In the genomic region with DNA sequence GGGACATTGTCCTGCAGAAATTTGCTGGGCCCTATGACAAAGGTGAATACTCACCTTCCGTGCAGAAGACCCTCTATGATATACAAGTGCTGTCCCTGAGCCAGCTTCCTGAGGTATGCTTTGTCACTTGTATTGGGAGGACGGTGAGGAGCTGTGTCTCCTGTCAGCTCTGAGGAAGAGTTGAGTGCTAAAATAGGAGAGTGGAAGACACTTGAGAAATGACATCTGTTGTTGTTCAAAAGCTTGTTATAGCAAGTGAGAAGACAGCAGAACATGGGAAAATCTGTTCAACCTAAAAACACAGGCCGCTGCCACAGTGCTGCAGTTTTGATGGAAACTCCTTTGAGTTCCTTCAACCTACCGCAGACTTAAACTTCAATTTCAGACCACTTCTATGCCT, we compare ENCODE assay signal across 46 mouse cellular contexts. TPM values are rescaled to one million over a fixed set of nuclear protein-coding genes. Genes with fewer than 3 reads are reported as not detected.
DNase-seq lines count a peak whose midpoint lies in the region; ATAC-seq and TF ChIP-seq lines count a peak whose summit lies in the region.
"Had no signal": no experiment of that assay in that cellular context is flagged by ENCODE, and none has a peak within 500 bp of the region (broad histone marks: within the 10 kb centered on the region; RNA-seq: fewer than 3 reads in every experiment).

No protein-coding gene starts in this region.

- peak; percentile 21 for DNase-seq in forebrain, postnatal 0 days
- peak; percentile 22 for DNase-seq in layer of hippocampus, adult 9-11 months
- DNase-seq in layer of hippocampus, adult 11-12 months (ENCODE audit: low spot score) = no peak
- DNase-seq in right cerebral cortex, postnatal 25 days = peak; percentile 39
- DNase-seq in right cerebral cortex, postnatal 4 days = no peak
- no peak for DNase-seq in hindbrain, postnatal 0 days (ENCODE audit: low spot score)
- no peak for DNase-seq in embryo, embryonic 10 days (ENCODE audit: low spot score)
- DNase-seq: adrenal gland, adult 2 months; adrenal gland, postnatal 36 days; cerebellum, adult 8-10 months; cerebellum, postnatal 36 days; embryo, embryonic 11 days; heart, postnatal 14 days; kidney, adult 18-20 months; kidney, postnatal 25 days; lung, postnatal 36 days; spleen, adult 18-20 months; thymus, adult 2 months; thymus, postnatal 36 days had no signal

- no peak overlapping the region for H3K4me3 ChIP-seq in forebrain, postnatal 0 days (ENCODE audit: low read depth, low read length)
- no peak overlapping the region for H3K4me3 ChIP-seq in forebrain, embryonic 13.5 days
- H3K4me3 ChIP-seq in hindbrain, postnatal 0 days (ENCODE audit: low read length) = no peak overlapping the region
- H3K4me3 ChIP-seq: embryonic facial prominence, embryonic 12.5 days; forebrain, embryonic 15.5 days; hindbrain, embryonic 10.5 days; hindbrain, embryonic 15.5 days; kidney, embryonic 15.5 days; layer of hippocampus, adult 2 months; limb, embryonic 12.5 days had no signal

- no peaks in the 10 kb centered on the region for H3K9me3 ChIP-seq in forebrain, postnatal 0 days (ENCODE audit: low read length)
- H3K9me3 ChIP-seq in forebrain, embryonic 13.5 days (replicated peaks) = no peaks in the 10 kb centered on the region
- H3K9me3 ChIP-seq in hindbrain, postnatal 0 days (ENCODE audit: low read length) = no peaks in the 10 kb centered on the region
- H3K9me3 ChIP-seq: embryonic facial prominence, embryonic 12.5 days; forebrain, embryonic 15.5 days; hindbrain, embryonic 10.5 days; hindbrain, embryonic 15.5 days; kidney, embryonic 15.5 days; limb, embryonic 12.5 days had no signal

- TF ChIP-seq CTCF in forebrain, postnatal 0 days (IDR thresholded peaks at IDR 0.05; ENCODE audit: low read depth) = no peak
- TF ChIP-seq CTCF in hindbrain, postnatal 0 days (IDR thresholded peaks at IDR 0.05; ENCODE audit: low read depth) = no peak

- ATAC-seq in forebrain, postnatal 0 days = peak; percentile 40
- ATAC-seq in forebrain, embryonic 13.5 days = no peak
- no peak for ATAC-seq in hindbrain, postnatal 0 days
- ATAC-seq: activated CD4-positive, CD25-positive, alpha-beta regulatory T cell, adult 4 months; forebrain, embryonic 15.5 days; midbrain, embryonic 16.5 days had no signal

- H3K9ac ChIP-seq in forebrain, postnatal 0 days = no peak overlapping the region
- no peak overlapping the region for H3K9ac ChIP-seq in forebrain, embryonic 13.5 days
- no peak overlapping the region for H3K9ac ChIP-seq in hindbrain, postnatal 0 days (replicated peaks; ENCODE audit: low read length)
- H3K9ac ChIP-seq: embryonic facial prominence, embryonic 12.5 days; forebrain, embryonic 15.5 days; hindbrain, embryonic 15.5 days; kidney, embryonic 15.5 days; limb, embryonic 12.5 days had no signal

- 72% methylated on average over 4 of the region's 4 CpGs for WGBS in forebrain, postnatal 0 days
- 93% methylated on average over 4 of the region's 4 CpGs for WGBS in forebrain, embryonic 13.5 days
- WGBS in hindbrain, postnatal 0 days = 87% methylated on average over 4 of the region's 4 CpGs

- peaks cover 6% of the 10 kb centered on the region for H3K4me1 ChIP-seq in forebrain, postnatal 0 days (ENCODE audit: insufficient read depth)
- H3K4me1 ChIP-seq in forebrain, embryonic 13.5 days = no peaks in the 10 kb centered on the region
- H3K4me1 ChIP-seq in hindbrain, postnatal 0 days (ENCODE audit: insufficient read depth, low read length) = 0 out of 2 replicates have a peak, but pooled peaks cover 2% of the 10 kb centered on the region
- H3K4me1 ChIP-seq: embryonic facial prominence, embryonic 12.5 days; limb, embryonic 12.5 days had no signal

- H3K27me3 ChIP-seq in forebrain, postnatal 0 days (ENCODE audit: insufficient read depth, low read length) = no peaks in the 10 kb centered on the region
- H3K27me3 ChIP-seq in forebrain, embryonic 13.5 days = no peaks in the 10 kb centered on the region
- no peaks in the 10 kb centered on the region for H3K27me3 ChIP-seq in hindbrain, postnatal 0 days (ENCODE audit: insufficient read depth, low read length)
- H3K27me3 ChIP-seq: CH12.LX; embryonic facial prominence, embryonic 12.5 days; forebrain, embryonic 15.5 days; hindbrain, embryonic 15.5 days; kidney, embryonic 15.5 days; limb, embryonic 12.5 days had no signal

- H3K36me3 ChIP-seq in forebrain, postnatal 0 days (ENCODE audit: insufficient read depth) = no peaks in the 10 kb centered on the region
- H3K36me3 ChIP-seq in forebrain, embryonic 13.5 days (ENCODE audit: poor library complexity, severe bottlenecking) = no peaks in the 10 kb centered on the region
- no peaks in the 10 kb centered on the region for H3K36me3 ChIP-seq in hindbrain, postnatal 0 days (ENCODE audit: insufficient read depth, low read length)
- H3K36me3 ChIP-seq: embryonic facial prominence, embryonic 12.5 days; forebrain, embryonic 15.5 days; hindbrain, embryonic 10.5 days; hindbrain, embryonic 15.5 days; kidney, embryonic 15.5 days; limb, embryonic 12.5 days had no signal

- no peak overlapping the region for H3K27ac ChIP-seq in forebrain, postnatal 0 days (ENCODE audit: low read depth, low read length)
- no peak overlapping the region for H3K27ac ChIP-seq in forebrain, embryonic 13.5 days
- no peak overlapping the region for H3K27ac ChIP-seq in hindbrain, postnatal 0 days
- H3K27ac ChIP-seq: embryonic facial prominence, embryonic 12.5 days; forebrain, embryonic 15.5 days; hindbrain, embryonic 10.5 days; hindbrain, embryonic 15.5 days; kidney, embryonic 15.5 days; layer of hippocampus, adult 2 months; limb, embryonic 12.5 days; stomach, postnatal 0 days had no signal

- no peak overlapping the region for H3K4me2 ChIP-seq in forebrain, postnatal 0 days (ENCODE audit: low read depth)
- H3K4me2 ChIP-seq in forebrain, embryonic 13.5 days = no peak overlapping the region
- no peak overlapping the region for H3K4me2 ChIP-seq in hindbrain, postnatal 0 days (ENCODE audit: low read depth, low read length)
- H3K4me2 ChIP-seq: embryonic facial prominence, embryonic 12.5 days; forebrain, embryonic 15.5 days; hindbrain, embryonic 15.5 days; kidney, embryonic 15.5 days; limb, embryonic 12.5 days; liver, embryonic 11.5 days; midbrain, embryonic 11.5 days had no signal

RNA-seq across cellular contexts. Expression of gene Dnase2b, which starts 10.4 kb away (rescaled TPM):
- not detected in 2 replicates for total RNA-seq in forebrain, postnatal 0 days (2014; rRNA removed)
- polyA plus RNA-seq in forebrain, postnatal 0 days (2015; fragmentation: Nextera tagmentation; extraction: Ambion mirVana) = not detected in 2 replicates
- polyA plus RNA-seq in forebrain, embryonic 13.5 days (2015; fragmentation: Nextera tagmentation; extraction: Ambion mirVana) = not detected in 2 replicates
- not detected in 2 replicates for total RNA-seq in hindbrain, postnatal 0 days (2014; rRNA removed)
- polyA plus RNA-seq in hindbrain, postnatal 0 days (2015; fragmentation: Nextera tagmentation; extraction: Ambion mirVana) = not detected in 2 replicates
- total RNA-seq: adrenal gland, adult 2 months; adrenal gland, postnatal 36 days; CH12.LX; ES-E14; heart, adult 8-10 months; heart, postnatal 14 days; layer of hippocampus, adult 2 months; layer of hippocampus, postnatal 25 days; neutrophil, adult 5-6 weeks had no signal
- polyA plus RNA-seq: activated CD4-positive, CD25-positive, alpha-beta regulatory T cell, adult 4 months; adrenal gland, adult 2 months; C2C12; embryonic facial prominence, embryonic 12.5 days; forebrain, embryonic 15.5 days; heart, embryonic 14.5 days; hindbrain, embryonic 10.5 days; hindbrain, embryonic 15.5 days; intestine, embryonic 14.5 days; limb, embryonic 12.5 days; lung, embryonic 16.5 days; midbrain, embryonic 11.5 days; midbrain, embryonic 16.5 days; neural tube, embryonic 11.5 days; stomach, postnatal 0 days; thymus, adult 2 months had no signal

RNA-seq across cellular contexts. Expression of gene 4930503B20Rik, which starts 25.4 kb away (rescaled TPM):
- total RNA-seq in forebrain, postnatal 0 days (2014; rRNA removed) = not detected in 2 replicates
- polyA plus RNA-seq in forebrain, postnatal 0 days (2015; fragmentation: Nextera tagmentation; extraction: Ambion mirVana) = 0.12 TPM in 1 of 2 replicates, not detected in the other
- not detected in 2 replicates for polyA plus RNA-seq in forebrain, embryonic 13.5 days (2015; fragmentation: Nextera tagmentation; extraction: Ambion mirVana)
- total RNA-seq in hindbrain, postnatal 0 days (2014; rRNA removed) = not detected in 2 replicates
- polyA plus RNA-seq in hindbrain, postnatal 0 days (2015; fragmentation: Nextera tagmentation; extraction: Ambion mirVana) = not detected in 2 replicates
- total RNA-seq: adrenal gland, adult 2 months; adrenal gland, postnatal 36 days; CH12.LX; ES-E14; gastrocnemius, adult 8-10 months; gastrocnemius, postnatal 4 days; layer of hippocampus, adult 2 months; layer of hippocampus, postnatal 25 days had no signal
- polyA plus RNA-seq: activated CD4-positive, CD25-positive, alpha-beta regulatory T cell, adult 4 months; adrenal gland, adult 2 months; C2C12; embryonic facial prominence, embryonic 12.5 days; forebrain, embryonic 15.5 days; heart, embryonic 14.5 days; hindbrain, embryonic 10.5 days; hindbrain, embryonic 15.5 days; intestine, embryonic 14.5 days; kidney, embryonic 15.5 days; limb, embryonic 12.5 days; liver, embryonic 11.5 days; liver, embryonic 16.5 days; lung, embryonic 16.5 days; midbrain, embryonic 11.5 days; neural tube, embryonic 11.5 days; stomach, postnatal 0 days had no signal

RNA-seq across cellular contexts. Expression of gene Uox, which starts 55.5 kb away (rescaled TPM):
- 0.08 and 0.43 TPM in 2 replicates for total RNA-seq in forebrain, postnatal 0 days (2014; rRNA removed)
- 0.19 and 0.25 TPM in 2 replicates for polyA plus RNA-seq in forebrain, postnatal 0 days (2015; fragmentation: Nextera tagmentation; extraction: Ambion mirVana)
- not detected in 2 replicates for polyA plus RNA-seq in forebrain, embryonic 13.5 days (2015; fragmentation: Nextera tagmentation; extraction: Ambion mirVana)
- total RNA-seq in hindbrain, postnatal 0 days (2014; rRNA removed) = 0.16 TPM in 1 of 2 replicates, not detected in the other
- 0.14 and 0.20 TPM in 2 replicates for polyA plus RNA-seq in hindbrain, postnatal 0 days (2015; fragmentation: Nextera tagmentation; extraction: Ambion mirVana)
- total RNA-seq: CH12.LX; ES-E14; heart, adult 8-10 months; heart, postnatal 14 days; layer of hippocampus, postnatal 25 days; megakaryocyte, adult 5-6 weeks; neutrophil, adult 5-6 weeks had no signal
- polyA plus RNA-seq: activated CD4-positive, CD25-positive, alpha-beta regulatory T cell, adult 4 months; adrenal gland, adult 2 months; C2C12; embryonic facial prominence, embryonic 12.5 days; forebrain, embryonic 15.5 days; heart, embryonic 14.5 days; hindbrain, embryonic 10.5 days; intestine, embryonic 14.5 days; limb, embryonic 12.5 days; midbrain, embryonic 16.5 days; neural tube, embryonic 11.5 days had no signal

RNA-seq across cellular contexts. Expression of gene Samd13, which starts 59.6 kb away (rescaled TPM):
- 0.33 TPM in 1 of 2 replicates, not detected in the other for total RNA-seq in forebrain, postnatal 0 days (2014; rRNA removed)
- polyA plus RNA-seq in forebrain, postnatal 0 days (2015; fragmentation: Nextera tagmentation; extraction: Ambion mirVana) = 0.14 and 0.57 TPM in 2 replicates
- polyA plus RNA-seq in forebrain, embryonic 13.5 days (2015; fragmentation: Nextera tagmentation; extraction: Ambion mirVana) = 0.48 and 1.0 TPM in 2 replicates
- total RNA-seq in hindbrain, postnatal 0 days (2014; rRNA removed) = 0.36 and 0.89 TPM in 2 replicates
- polyA plus RNA-seq in hindbrain, postnatal 0 days (2015; fragmentation: Nextera tagmentation; extraction: Ambion mirVana) = 0.45 and 0.46 TPM in 2 replicates
- total RNA-seq: CH12.LX; layer of hippocampus, postnatal 25 days; neutrophil, adult 5-6 weeks had no signal
- polyA plus RNA-seq: adrenal gland, adult 2 months; thymus, adult 2 months had no signal

Comparison
In these comparisons a context has a peak if more than half of its experiments do, and no peak if none do; other contexts are left out.
1. DNase-seq: peak in forebrain, postnatal 0 days (single experiment), layer of hippocampus, adult 9-11 months (single experiment) and right cerebral cortex, postnatal 25 days (single experiment); none in layer of hippocampus, adult 11-12 months (single experiment), right cerebral cortex, postnatal 4 days (single experiment), hindbrain, postnatal 0 days (single experiment) and embryo, embryonic 10 days (single experiment).